ENCODE assay signal across 22 mouse cellular contexts in genomic region chr17:79305644-79306043, GRCm38 (mm10). TPM values are rescaled to one million over a fixed set of nuclear protein-coding genes. Genes with fewer than 3 reads are reported as not detected.
DNase-seq lines count a peak whose midpoint lies in the region; ATAC-seq lines count a peak whose summit lies in the region.
"Had no signal": no experiment of that assay in that cellular context is flagged by ENCODE, and none has a peak within 500 bp of the region (broad histone marks: within the 10 kb centered on the region; RNA-seq: fewer than 3 reads in every experiment).

No protein-coding gene starts in this region.

- H3K36me3 ChIP-seq in hindbrain, embryonic 14.5 days (replicated peaks; ENCODE audit: control insufficient read depth, insufficient read depth): no peaks in the 10 kb centered on the region
- no peaks in the 10 kb centered on the region for H3K36me3 ChIP-seq in hindbrain, embryonic 13.5 days
- H3K36me3 ChIP-seq in limb, embryonic 12.5 days: no peaks in the 10 kb centered on the region
- H3K36me3 ChIP-seq in limb, embryonic 10.5 days: no peaks in the 10 kb centered on the region
- H3K36me3 ChIP-seq: G1E had no signal

- DNase-seq in cerebellum, postnatal 10 days: peak; percentile 85 to 89
- no peak for DNase-seq in cerebellum, adult 18-20 months
- no peak for DNase-seq in hindbrain, embryonic 14.5 days (ENCODE audit: low spot score)
- no peak for DNase-seq in limb, embryonic 10.5 days (ENCODE audit: low spot score)
- DNase-seq in urinary bladder, postnatal 36 days (ENCODE audit: low spot score in 2 of 2): no peak
- DNase-seq: cerebellum, adult 2 months; embryo, embryonic 11 days; gastrocnemius, postnatal 25 days; heart, postnatal 10 days; liver, postnatal 0 days; lung, postnatal 14 days; right cerebral cortex, adult 18-20 months; spleen, adult 18-20 months; thymus, adult 2 months had no signal

- no peaks in the 10 kb centered on the region for H3K9me3 ChIP-seq in hindbrain, embryonic 14.5 days (ENCODE audit: control insufficient read depth, low read length)
- no peaks in the 10 kb centered on the region for H3K9me3 ChIP-seq in hindbrain, embryonic 13.5 days
- H3K9me3 ChIP-seq in limb, embryonic 12.5 days: no peaks in the 10 kb centered on the region
- no peaks in the 10 kb centered on the region for H3K9me3 ChIP-seq in limb, embryonic 10.5 days (replicated peaks)

- 70% methylated on average over 7 of the region's 7 CpGs for WGBS in hindbrain, embryonic 14.5 days
- WGBS in hindbrain, embryonic 13.5 days: 74% methylated on average over 7 of the region's 7 CpGs
- WGBS in limb, embryonic 12.5 days: 85% methylated on average over 7 of the region's 7 CpGs
- 92% methylated on average over 7 of the region's 7 CpGs for WGBS in limb, embryonic 10.5 days

- H3K27me3 ChIP-seq in hindbrain, embryonic 14.5 days (ENCODE audit: control insufficient read depth, insufficient read depth, low read length): no peaks in the 10 kb centered on the region
- no peaks in the 10 kb centered on the region for H3K27me3 ChIP-seq in hindbrain, embryonic 13.5 days
- H3K27me3 ChIP-seq in limb, embryonic 12.5 days: no peaks in the 10 kb centered on the region
- no peaks in the 10 kb centered on the region for H3K27me3 ChIP-seq in limb, embryonic 10.5 days (ENCODE audit: low read depth, poor library complexity, severe bottlenecking)
- H3K27me3 ChIP-seq: megakaryocyte, embryonic 14.5 days had no signal

- no peak overlapping the region for H3K4me2 ChIP-seq in hindbrain, embryonic 14.5 days (replicated peaks)
- no peak overlapping the region for H3K4me2 ChIP-seq in hindbrain, embryonic 13.5 days
- no peak overlapping the region for H3K4me2 ChIP-seq in limb, embryonic 12.5 days

- ATAC-seq in hindbrain, embryonic 14.5 days (ENCODE audit: low FRiP score): peak; percentile 34; the same call in 1 of the 2 replicates
- no peak for ATAC-seq in hindbrain, embryonic 13.5 days (ENCODE audit: low FRiP score)
- no peak for ATAC-seq in limb, embryonic 12.5 days (ENCODE audit: insufficient number of reproducible peaks, insufficient read depth, low FRiP score, low TSS enrichment, low read depth)
- no peak for ATAC-seq in granulocyte monocyte progenitor cell, adult 5-6 weeks (replicated peaks; ENCODE audit: poor library complexity, severe bottlenecking)
- ATAC-seq: CD4-positive, CD25-positive, alpha-beta regulatory T cell, adult 4 months; inflammation-experienced regulatory T-cells, adult 6 months; liver, postnatal 0 days; midbrain, embryonic 16.5 days had no signal

- no peak overlapping the region for H3K27ac ChIP-seq in hindbrain, embryonic 14.5 days
- no peak overlapping the region for H3K27ac ChIP-seq in hindbrain, embryonic 13.5 days
- peak overlapping the region; percentile 79 for H3K27ac ChIP-seq in limb, embryonic 12.5 days
- no peak overlapping the region for H3K27ac ChIP-seq in limb, embryonic 10.5 days

- H3K9ac ChIP-seq in hindbrain, embryonic 14.5 days: no peak overlapping the region
- H3K9ac ChIP-seq in hindbrain, embryonic 13.5 days: no peak overlapping the region
- no peak overlapping the region for H3K9ac ChIP-seq in limb, embryonic 12.5 days (replicated peaks)
- H3K9ac ChIP-seq: liver, postnatal 0 days had no signal

- no peak overlapping the region for H3K4me3 ChIP-seq in hindbrain, embryonic 14.5 days (replicated peaks; ENCODE audit: low read length)
- H3K4me3 ChIP-seq in hindbrain, embryonic 13.5 days: no peak overlapping the region
- no peak overlapping the region for H3K4me3 ChIP-seq in limb, embryonic 12.5 days (replicated peaks)
- no peak overlapping the region for H3K4me3 ChIP-seq in limb, embryonic 10.5 days
- H3K4me3 ChIP-seq: megakaryocyte, embryonic 14.5 days had no signal

- no peaks in the 10 kb centered on the region for H3K4me1 ChIP-seq in hindbrain, embryonic 14.5 days (replicated peaks; ENCODE audit: control insufficient read depth, insufficient read depth, low read length)
- H3K4me1 ChIP-seq in hindbrain, embryonic 13.5 days (replicated peaks): no peaks in the 10 kb centered on the region
- peaks cover 6% of the 10 kb centered on the region; the same call in 1 of the 2 replicates for H3K4me1 ChIP-seq in limb, embryonic 12.5 days (replicated peaks)
- no peaks in the 10 kb centered on the region for H3K4me1 ChIP-seq in limb, embryonic 10.5 days
- H3K4me1 ChIP-seq: megakaryocyte, embryonic 14.5 days had no signal

RNA-seq across cellular contexts. Expression of gene Cdc42ep3, which starts 49.2 kb away (rescaled TPM):
- polyA plus RNA-seq in hindbrain, embryonic 14.5 days (2014; fragmentation: Nextera tagmentation; extraction: Ambion mirVana): 50.5 and 50.6 TPM in 2 replicates
- polyA plus RNA-seq in hindbrain, embryonic 13.5 days (2015; fragmentation: Nextera tagmentation; extraction: Ambion mirVana): 42.7 and 44.3 TPM in 2 replicates
- polyA plus RNA-seq in limb, embryonic 12.5 days (2016; fragmentation: Nextera tagmentation; extraction: Ambion mirVana): 84.9 and 85.0 TPM in 2 replicates
- 21.8 and 30.3 TPM in 2 replicates for polyA plus RNA-seq in limb, embryonic 10.5 days (2016; fragmentation: Nextera tagmentation; extraction: Ambion mirVana)
- 38.1 and 45.1 TPM in 2 replicates for total RNA-seq in granulocyte monocyte progenitor cell, adult 5-6 weeks (2014; fragmentation: Nextera tagmentation)
- total RNA-seq in granulocyte monocyte progenitor cell, adult 5-6 weeks (2017): 80.7 and 88.2 TPM in 2 replicates
- polyA plus RNA-seq: G1E had no signal

Comparison
In these comparisons a context has a peak if more than half of its experiments do, and no peak if none do; other contexts are left out.
1. DNase-seq: peak in cerebellum, postnatal 10 days (2 of 2); none in cerebellum, adult 18-20 months (0 of 2), hindbrain, embryonic 14.5 days (single experiment), limb, embryonic 10.5 days (single experiment) and urinary bladder, postnatal 36 days (0 of 2).